Mouse (Mus musculus): ENCODE measurements around the gene Kctd14.
"Not testable (repeated sequence)": the region's sequence is repeated elsewhere in the genome, so short reads cannot be mapped to it uniquely, and the experiment has no call there.

GRCm38 (mm10) chr7:97433517-97433916 is 17.6 kb upstream of the Kctd14 start:
- TF ChIP-seq POLR2A (IDR thresholded peaks at IDR 0.05; ENCODE audit: low read depth, low read length); CTCF (conservative IDR thresholded peaks at IDR 0.05; ENCODE audit: insufficient read depth, insufficient read length, low read depth, low read length): not testable (repeated sequence)

Data from kidney, adult 2 months (tissue).